Mouse (Mus musculus) liver, embryonic 14.5 days (tissue): ENCODE measurements around the gene Cbx2.

Experiments used
- CTCF ChIP-seq: IDR thresholded peaks from 2 replicates; pipeline ENCODE4 v1.5.1; 2016; ENCODE audit warnings: antibody characterized with exemption, low read depth, control low read depth
- EP300 ChIP-seq: IDR thresholded peaks from 2 replicates; pipeline ENCODE4 v1.6.1; 2016; ENCODE audit warnings: antibody characterized with exemption, low read depth

DNA sequence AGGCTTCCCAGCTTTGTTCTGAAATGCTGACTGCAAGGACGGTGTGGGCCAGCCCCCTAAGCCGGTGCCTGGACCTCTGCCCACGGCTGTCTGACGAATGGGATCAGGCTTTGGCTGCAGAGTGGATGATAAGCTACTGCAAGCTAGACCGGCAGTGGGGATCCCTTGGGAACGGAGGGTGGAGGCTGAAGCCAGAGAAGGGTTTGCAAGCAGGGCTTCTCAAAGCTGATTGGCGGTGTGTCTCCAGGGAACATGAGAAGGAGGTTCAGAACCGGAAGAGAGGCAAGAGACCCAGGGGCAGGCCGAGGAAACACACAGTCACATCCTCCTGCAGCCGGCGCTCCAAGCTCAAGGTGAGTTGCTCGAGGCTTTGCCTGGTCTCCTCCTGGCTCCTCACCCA, 3.4 kb downstream of the Cbx2 start:
- TF ChIP-seq CTCF: no peak
- no peak for TF ChIP-seq EP300
